Mouse (Mus musculus): ENCODE data around the gene Per1. TPM values are rescaled to one million over a fixed set of nuclear protein-coding genes. Genes with fewer than 3 reads are reported as not detected.
"Not testable (repeated sequence)": the region's sequence is repeated elsewhere in the genome, so short reads cannot be mapped to it uniquely, and the experiment has no call there.

Gene Per1
- polyA plus RNA-seq, 1 experiment from 2014 or later, result 30.0 TPM

- 0 out of 2 replicates have a peak, but pooled peaks cover 4% of the 10 kb centered on the region for H3K36me3 ChIP-seq (ENCODE audit: insufficient read depth, low read length)
- WGBS, result 72% methylated on average over 12 of the region's 12 CpGs
- DNase-seq (ENCODE audit: low spot score) (no peak), ATAC-seq (no peak)
- H3K4me1 ChIP-seq (ENCODE audit: insufficient read depth, low read depth, low read length), result peaks cover 10% of the 10 kb centered on the region
- H3K27me3 ChIP-seq (replicated peaks; ENCODE audit: insufficient read depth, low read length), result no peaks in the 10 kb centered on the region
- peak overlapping the region; percentile 100 for H3K9ac ChIP-seq (replicated peaks; ENCODE audit: low read depth)
- H3K4me2 ChIP-seq (replicated peaks; ENCODE audit: low read depth, low read length), result peak overlapping the region; percentile 91
- H3K27ac ChIP-seq (ENCODE audit: low read length), result peak overlapping the region; percentile 97; the same call in 1 of the 2 replicates
- TF ChIP-seq CTCF (IDR thresholded peaks at IDR 0.05) (no peak), EP300 (IDR thresholded peaks at IDR 0.05) (no peak)
- H3K4me3 ChIP-seq (ENCODE audit: low read depth, low read length), result peak overlapping the region; percentile 99
- H3K9me3 ChIP-seq (ENCODE audit: low read length), result no peaks in the 10 kb centered on the region
Measured at GRCm38 (mm10) chr11:69089616-69090290, 5.3 kb upstream of the Per1 start.

GRCm38 (mm10) chr11:69090367-69090766 lies 4.7 kb upstream of the Per1 start:
- Histone ChIP-seq H3K27ac (ENCODE audit: low read length) (peak overlapping the region; percentile 34; the same call in 1 of the 2 replicates), H3K4me1 (ENCODE audit: insufficient read depth, low read depth, low read length) (peaks cover 10% of the 10 kb centered on the region), H3K4me2 (replicated peaks; ENCODE audit: low read depth, low read length) (peak overlapping the region; percentile 91; the same call in 1 of the 2 replicates), H3K4me3 (ENCODE audit: low read depth, low read length) (no peak overlapping the region), H3K9ac (replicated peaks; ENCODE audit: low read depth) (0 out of 2 replicates have a peak overlapping the region, but pooled peaks have one; percentile 100), H3K9me3 (ENCODE audit: low read length) (no peaks in the 10 kb centered on the region), H3K27me3 (replicated peaks; ENCODE audit: insufficient read depth, low read length) (no peaks in the 10 kb centered on the region), H3K36me3 (ENCODE audit: insufficient read depth, low read length) (0 out of 2 replicates have a peak, but pooled peaks cover 4% of the 10 kb centered on the region)
- DNase-seq (ENCODE audit: low spot score), result no peak
- no peak for TF ChIP-seq CTCF (IDR thresholded peaks at IDR 0.05)
- TF ChIP-seq EP300 (IDR thresholded peaks at IDR 0.05), result no peak
- no peak for ATAC-seq
- 37% methylated on average over 6 of the region's 6 CpGs for WGBS

GRCm38 (mm10) chr11:69091566-69092385 lies 3.2 kb upstream of the Per1 start:
- peaks cover 10% of the 10 kb centered on the region for H3K4me1 ChIP-seq (ENCODE audit: insufficient read depth, low read depth, low read length)
- H3K27ac ChIP-seq (ENCODE audit: low read length), result peak overlapping the region; percentile 27; the same call in 1 of the 2 replicates
- WGBS, result 58% methylated on average over 7 of the region's 7 CpGs
- ATAC-seq (no peak), DNase-seq (ENCODE audit: low spot score) (no peak)
- H3K9me3 ChIP-seq (ENCODE audit: low read length), result no peaks in the 10 kb centered on the region
- no peak overlapping the region for H3K4me2 ChIP-seq (replicated peaks; ENCODE audit: low read depth, low read length)
- no peak overlapping the region for H3K4me3 ChIP-seq (ENCODE audit: low read depth, low read length)
- no peaks in the 10 kb centered on the region for H3K27me3 ChIP-seq (replicated peaks; ENCODE audit: insufficient read depth, low read length)
- H3K9ac ChIP-seq (replicated peaks; ENCODE audit: low read depth), result no peak overlapping the region
- 0 out of 2 replicates have a peak, but pooled peaks cover 4% of the 10 kb centered on the region for H3K36me3 ChIP-seq (ENCODE audit: insufficient read depth, low read length)
- TF ChIP-seq CTCF (IDR thresholded peaks at IDR 0.05) (no peak), EP300 (IDR thresholded peaks at IDR 0.05) (no peak)

- DNase-seq (ENCODE audit: low spot score) (peak; percentile 86), ATAC-seq (no peak)
- Histone ChIP-seq H3K9me3 (ENCODE audit: low read length) (no peaks in the 10 kb centered on the region), H3K4me1 (ENCODE audit: insufficient read depth, low read depth, low read length) (peaks cover 10% of the 10 kb centered on the region), H3K27ac (ENCODE audit: low read length) (0 out of 2 replicates have a peak overlapping the region, but pooled peaks have one; percentile 0), H3K4me3 (ENCODE audit: low read depth, low read length) (no peak overlapping the region), H3K27me3 (replicated peaks; ENCODE audit: insufficient read depth, low read length) (no peaks in the 10 kb centered on the region), H3K36me3 (ENCODE audit: insufficient read depth, low read length) (0 out of 2 replicates have a peak, but pooled peaks cover 4% of the 10 kb centered on the region), H3K9ac (replicated peaks; ENCODE audit: low read depth) (no peak overlapping the region), H3K4me2 (replicated peaks; ENCODE audit: low read depth, low read length) (no peak overlapping the region)
- 7% methylated on average over 3 of the region's 3 CpGs for WGBS
- TF ChIP-seq EP300 (IDR thresholded peaks at IDR 0.05), result no peak
- TF ChIP-seq CTCF (IDR thresholded peaks at IDR 0.05), result peak; percentile 89
Measured at GRCm38 (mm10) chr11:69092386-69092751, 2.6 kb upstream of the Per1 start.

GRCm38 (mm10) chr11:69092871-69093270 lies 2.1 kb upstream of the Per1 start:
- Histone ChIP-seq H3K27me3 (replicated peaks; ENCODE audit: insufficient read depth, low read length) (no peaks in the 10 kb centered on the region), H3K4me1 (ENCODE audit: insufficient read depth, low read depth, low read length) (peaks cover 13% of the 10 kb centered on the region), H3K4me2 (replicated peaks; ENCODE audit: low read depth, low read length) (no peak overlapping the region), H3K4me3 (ENCODE audit: low read depth, low read length) (no peak overlapping the region), H3K9me3 (ENCODE audit: low read length) (no peaks in the 10 kb centered on the region), H3K9ac (replicated peaks; ENCODE audit: low read depth) (no peak overlapping the region), H3K36me3 (ENCODE audit: insufficient read depth, low read length) (0 out of 2 replicates have a peak, but pooled peaks cover 4% of the 10 kb centered on the region), H3K27ac (ENCODE audit: low read length) (0 out of 2 replicates have a peak overlapping the region, but pooled peaks have one; percentile 0)
- WGBS, result 77% methylated on average over 4 of the region's 4 CpGs
- DNase-seq (ENCODE audit: low spot score), result peak; percentile 65
- no peak for ATAC-seq
- TF ChIP-seq CTCF (IDR thresholded peaks at IDR 0.05), result peak; percentile 40
- TF ChIP-seq EP300 (IDR thresholded peaks at IDR 0.05), result no peak

GRCm38 (mm10) chr11:69093856-69094255 lies 1.2 kb upstream of the Per1 start:
- DNase-seq (ENCODE audit: low spot score); H3K27me3 ChIP-seq (replicated peaks; ENCODE audit: insufficient read depth, low read length); H3K4me2 ChIP-seq (replicated peaks; ENCODE audit: low read depth, low read length); ATAC-seq; H3K4me3 ChIP-seq (ENCODE audit: low read depth, low read length); H3K36me3 ChIP-seq (ENCODE audit: insufficient read depth, low read length); H3K9me3 ChIP-seq (ENCODE audit: low read length): not testable (repeated sequence)
- TF ChIP-seq CTCF (IDR thresholded peaks at IDR 0.05), result peak; percentile 17; the same call in 1 of the 2 replicates
- peak overlapping the region; percentile 98 for H3K27ac ChIP-seq (ENCODE audit: low read length)
- 88% methylated on average over 7 of the region's 7 CpGs for WGBS
- H3K4me1 ChIP-seq (ENCODE audit: insufficient read depth, low read depth, low read length), result peaks cover 19% of the 10 kb centered on the region
- peak overlapping the region; percentile 1 for H3K9ac ChIP-seq (replicated peaks; ENCODE audit: low read depth)
